Mouse (Mus musculus) layer of hippocampus, postnatal 25 days (tissue): ENCODE measurements around the gene Btbd35f19. TPM values are rescaled to one million over a fixed set of nuclear protein-coding genes. Genes with fewer than 3 reads are reported as not detected.
"Not testable (repeated sequence)": the region's sequence is repeated elsewhere in the genome, so short reads cannot be mapped to it uniquely, and the experiment has no call there.

ENCODE experiments used
- DNase-seq, 2 experiments: peaks; one replicate each; pipeline ENCODE4 v3.0.0; 2022; ENCODE audit warnings: mixed read lengths in 2 of 2, low spot score in 1 of 2; ENCODE audit errors: extremely low spot score in 1 of 2
- total RNA-seq, 2 experiments: library from RNA; stranded (reverse); gene quantifications; 2 replicates each; pipeline ENCODE4 v1.2.3; 2021

The Btbd35f19 gene
- not detected for total RNA-seq

GRCm38 (mm10) chrX:31383818-31384217 lies at the start of gene Btbd35f19:
Btbd35f19 (minus strand) TSS chrX:31383918.
- not testable (repeated sequence) for DNase-seq

- peak in 1 of 2 experiments; percentile 6 for DNase-seq
Measured at GRCm38 (mm10) chrX:31341924-31342323, 41.8 kb downstream of the Btbd35f19 start.

GRCm38 (mm10) chrX:31336154-31336553 lies 47.6 kb downstream of the Btbd35f19 start, which contains the start of gene Btbd35f26:
Btbd35f26 (plus strand) TSS chrX:31336454.
- not testable (repeated sequence) for DNase-seq

Other genes starting within 250 kb of the Btbd35f19 start
- not detected for gene Spin2f, start 130.0 kb downstream of the Btbd35f19 start, total RNA-seq
- gene Btbd35f26, start 47.5 kb downstream of the Btbd35f19 start, total RNA-seq, result not detected
- gene Gm21883, start 190.4 kb upstream of the Btbd35f19 start, total RNA-seq, result not detected
- not detected for gene Spin2e, start 235.0 kb upstream of the Btbd35f19 start, total RNA-seq